Mouse (Mus musculus) mature B cell (primary cell): Measurements from ENCODE around the gene Pik3cb.

Source experiments
- in situ Hi-C: fragments of 300-500 bp; cut with MboI; formaldehyde crosslinking; loops from 2 replicates; pipeline ENCODE4 v1.14.3; 2019

The Pik3cb gene

DNA sequence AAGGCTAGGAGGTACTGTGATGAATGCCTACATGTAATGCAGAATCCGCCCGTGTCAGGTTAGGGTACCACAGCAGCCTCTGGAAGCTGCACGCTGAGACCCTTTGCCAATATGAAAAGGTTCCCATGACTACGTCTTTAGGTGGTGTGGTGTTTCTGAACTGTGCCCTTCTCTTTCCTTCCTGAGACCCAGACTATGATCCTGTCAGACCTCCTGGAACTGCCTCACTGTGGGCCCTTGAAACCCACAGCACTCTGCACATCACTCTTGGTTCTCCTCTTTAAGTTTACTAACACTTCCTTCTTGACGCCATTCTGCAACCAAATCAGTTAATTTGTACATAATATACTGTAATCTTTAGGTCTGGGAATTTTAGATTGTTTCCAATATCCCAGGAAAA lies 58.7 kb downstream of the Pik3cb start:
- in situ Hi-C loops, result no loop called here

DNA sequence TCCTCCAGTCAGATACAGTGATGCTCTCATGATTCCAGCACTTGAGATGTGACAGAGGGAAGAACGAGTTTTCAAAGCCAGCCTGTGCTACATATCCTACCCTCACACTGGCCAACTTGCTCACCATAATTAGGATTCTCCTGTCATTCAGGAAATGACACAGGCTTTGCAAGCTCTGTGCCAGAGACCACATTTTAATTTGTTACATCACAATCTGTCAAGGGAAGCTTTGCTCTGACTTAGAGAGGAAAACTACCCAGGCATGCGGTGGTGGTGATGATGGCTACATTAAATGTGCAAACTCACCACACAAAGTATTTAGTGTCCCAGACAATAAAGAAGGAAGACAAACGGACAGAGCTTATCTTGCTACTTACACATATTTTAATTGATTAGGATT lies 59.1 kb downstream of the Pik3cb start:
- in situ Hi-C loops, result no loop called here

DNA sequence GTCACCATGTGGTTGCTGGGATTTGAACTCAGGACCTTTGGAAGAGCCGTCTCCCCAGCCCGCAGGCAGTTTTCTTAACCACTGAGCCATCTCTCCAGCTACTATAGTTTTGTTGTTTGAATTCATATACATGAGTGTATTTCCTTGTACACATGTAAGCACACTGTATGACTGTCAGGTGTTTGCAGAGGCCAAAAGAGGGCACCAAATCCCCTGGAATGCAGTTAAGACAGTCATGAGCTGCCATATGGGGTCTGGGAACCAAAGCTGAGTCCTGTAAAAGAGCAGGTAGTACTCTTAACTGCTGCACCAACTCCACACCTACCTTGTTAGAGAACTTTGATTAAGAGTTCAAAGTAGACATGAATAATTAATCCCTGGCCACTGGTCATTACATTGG lies 59.8 kb downstream of the Pik3cb start:
- in situ Hi-C loops, result no loop called here

DNA sequence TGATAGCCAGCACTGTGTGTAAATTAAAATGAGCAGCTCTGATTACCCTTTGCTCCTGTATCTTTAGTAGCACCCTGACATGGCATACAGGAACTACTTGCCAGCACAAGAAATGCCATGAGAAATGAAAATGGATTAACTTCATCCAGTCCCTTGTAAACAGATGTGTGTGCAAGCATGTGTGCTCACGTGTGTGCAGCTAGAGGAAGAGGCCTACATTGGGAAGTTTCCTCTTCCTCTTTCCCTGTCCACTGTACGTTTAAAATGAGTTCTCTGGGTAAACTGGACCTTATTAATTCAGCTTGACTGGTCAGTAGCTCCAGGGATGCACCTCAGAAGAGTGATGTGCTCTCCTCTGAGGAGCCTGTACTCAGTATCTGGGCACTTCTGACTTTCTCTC lies 66.0 kb downstream of the Pik3cb start:
- in situ Hi-C loops, result loop anchor here (25.0 kb wide), 1 partner anchor 163 kb away; the partner anchor contains the start of genes Cep70 and Faiml

DNA sequence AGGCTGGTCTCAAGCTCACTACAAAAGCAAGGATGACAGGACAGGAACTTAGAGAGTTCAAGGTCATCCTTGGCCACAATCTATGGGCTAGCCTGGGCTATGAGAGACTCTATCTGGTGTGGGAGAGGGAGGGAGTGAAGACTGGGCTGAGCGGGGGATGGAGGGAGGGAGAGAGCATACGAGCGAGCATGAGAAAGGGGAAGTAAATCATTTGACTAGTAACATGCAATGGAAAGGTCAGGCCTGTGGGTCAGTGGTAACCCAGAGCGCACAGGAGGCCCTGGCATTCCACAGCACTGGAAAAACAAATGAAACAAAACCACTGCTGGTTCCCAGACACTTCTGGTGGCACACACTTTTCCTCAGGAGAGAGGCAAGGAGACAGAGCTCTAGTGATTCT lies 67.9 kb downstream of the Pik3cb start:
- in situ Hi-C loops, result loop anchor here (25.0 kb wide), 1 partner anchor 165 kb away; the partner anchor contains the start of genes Cep70 and Faiml

DNA sequence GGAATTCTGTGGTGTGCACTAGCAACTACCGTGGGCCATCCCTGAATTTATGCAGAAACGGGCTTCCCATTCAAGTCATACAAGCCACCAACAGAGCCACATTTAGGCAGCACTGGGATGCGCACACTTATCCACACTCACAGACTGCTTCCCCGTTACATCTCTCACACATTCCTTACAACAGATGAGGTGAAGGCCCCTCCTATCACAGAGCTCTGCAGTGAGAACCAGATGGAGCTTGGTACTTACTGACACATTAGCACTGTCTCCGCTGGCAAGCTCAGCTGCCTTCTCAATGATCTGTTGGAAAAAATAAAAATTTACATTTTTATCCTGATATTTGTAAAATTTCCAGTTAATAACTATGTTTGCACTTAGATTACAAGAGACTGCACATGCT lies 75.1 kb downstream of the Pik3cb start:
- in situ Hi-C loops, result loop anchor here (25.0 kb wide), 1 partner anchor 172 kb away; the partner anchor contains the start of genes Cep70 and Faiml

DNA sequence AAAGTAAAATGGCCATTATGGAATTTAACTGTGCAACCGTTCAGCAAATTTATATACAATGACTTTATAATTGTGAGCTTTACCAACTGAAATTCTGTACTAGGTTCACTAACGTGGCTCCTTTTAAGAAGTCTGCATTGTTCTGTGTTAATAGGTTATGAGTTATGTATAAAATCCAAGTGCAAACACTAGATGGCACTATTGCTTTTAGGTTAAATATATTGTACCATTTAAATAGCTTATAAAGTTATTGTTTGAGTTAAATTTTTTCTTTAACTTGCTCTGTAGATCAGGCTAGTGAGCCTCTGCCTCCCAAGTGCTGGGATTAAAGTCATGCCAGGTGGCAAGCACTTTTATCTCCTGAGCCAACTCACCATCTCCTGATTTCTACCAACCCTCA lies 76.2 kb downstream of the Pik3cb start:
- in situ Hi-C loops, result loop anchor here (25.0 kb wide), 1 partner anchor 173 kb away; the partner anchor contains the start of genes Cep70 and Faiml

DNA sequence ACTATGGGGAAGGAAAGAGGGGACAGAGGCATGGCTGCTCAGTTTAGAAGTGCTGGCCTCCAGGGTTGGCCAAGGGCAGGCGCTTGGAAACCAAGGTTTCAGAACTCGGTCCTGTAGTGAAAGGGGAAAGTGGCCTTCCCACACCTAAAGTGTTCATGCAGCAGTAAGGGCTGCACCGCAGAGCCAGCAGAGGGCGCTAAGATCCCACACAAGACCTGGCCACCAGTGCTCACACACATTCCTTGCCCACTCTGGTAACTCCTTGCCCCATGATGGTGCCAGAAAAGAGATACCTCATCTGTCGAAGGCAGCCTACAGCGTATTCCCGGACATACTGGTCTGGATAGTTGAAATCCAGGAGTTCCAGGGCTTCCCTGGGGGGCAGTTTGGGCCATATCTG lies 77.9 kb downstream of the Pik3cb start:
- in situ Hi-C loops, result loop anchor here (25.0 kb wide), 1 partner anchor 175 kb away; the partner anchor contains the start of genes Cep70 and Faiml

DNA sequence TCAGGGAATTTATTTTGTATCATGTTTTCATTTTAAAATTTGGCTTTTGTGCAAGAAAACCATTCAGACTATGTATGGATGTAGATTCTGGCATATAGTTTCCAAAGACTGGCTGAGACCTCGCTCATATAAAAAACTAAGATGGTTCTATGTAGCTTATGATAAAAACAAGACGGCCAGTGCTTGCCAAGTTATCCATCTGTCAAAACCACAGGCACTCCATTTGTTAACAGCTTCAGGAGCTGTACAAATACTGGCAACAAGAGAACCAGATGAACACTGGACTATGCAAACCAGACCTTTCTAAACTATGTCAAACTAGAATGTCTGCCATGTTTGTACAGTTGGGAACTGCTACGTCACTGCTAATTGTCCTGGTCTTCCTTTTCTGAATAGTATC lies 82.7 kb downstream of the Pik3cb start:
- in situ Hi-C loops, result loop anchor here (10.0 to 25.0 kb wide), 2 partner anchors 180 to 317 kb away; partner anchors contain the start of genes Cep70 and Faiml

DNA sequence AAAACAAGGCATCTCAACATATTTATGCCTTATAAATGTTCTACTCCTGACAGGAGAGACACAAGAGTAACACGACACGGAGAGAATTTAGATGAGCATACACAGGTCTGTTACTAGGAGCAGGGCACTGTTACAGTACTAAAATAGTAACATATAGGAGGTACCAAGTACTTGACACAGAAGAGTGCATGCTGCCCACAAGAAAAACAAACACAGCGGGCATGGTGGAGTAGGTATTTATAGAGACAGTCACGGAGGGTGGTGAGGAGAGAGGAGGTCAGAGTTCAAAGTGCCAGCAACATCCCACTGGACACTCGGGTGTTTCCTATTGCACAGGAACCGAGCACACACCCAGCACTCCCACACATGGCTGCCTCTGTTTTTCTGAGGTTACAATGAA lies 90.7 kb downstream of the Pik3cb start:
- in situ Hi-C loops, result loop anchor here (10.0 to 25.0 kb wide), 2 partner anchors 188 to 325 kb away; partner anchors contain the start of genes Cep70 and Faiml

DNA sequence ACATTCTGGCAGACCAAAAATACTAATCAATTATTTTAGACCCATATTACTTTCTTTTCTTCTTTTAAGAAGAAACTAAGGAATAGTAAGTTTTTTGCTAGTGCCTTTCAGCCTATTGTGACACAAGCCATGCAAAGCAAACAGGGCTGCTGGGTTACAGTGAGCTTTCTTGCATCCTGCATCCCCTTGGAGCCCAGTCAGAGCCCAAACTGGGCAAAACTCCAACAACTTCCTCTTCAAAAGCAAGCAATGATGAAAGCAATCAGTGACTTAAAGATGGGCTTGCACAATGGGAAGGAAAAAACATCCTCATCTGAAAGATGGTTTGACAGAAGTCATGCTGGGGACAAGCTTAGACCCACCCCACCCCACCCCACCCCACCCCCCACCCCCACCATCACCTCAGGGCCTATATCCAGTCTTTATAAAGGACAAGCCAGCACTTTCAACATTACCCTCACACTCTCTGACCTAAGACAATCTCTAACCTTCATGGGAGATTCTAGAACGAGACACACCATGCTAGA lies 91.6 kb downstream of the Pik3cb start:
- in situ Hi-C loops, result no loop called here

DNA sequence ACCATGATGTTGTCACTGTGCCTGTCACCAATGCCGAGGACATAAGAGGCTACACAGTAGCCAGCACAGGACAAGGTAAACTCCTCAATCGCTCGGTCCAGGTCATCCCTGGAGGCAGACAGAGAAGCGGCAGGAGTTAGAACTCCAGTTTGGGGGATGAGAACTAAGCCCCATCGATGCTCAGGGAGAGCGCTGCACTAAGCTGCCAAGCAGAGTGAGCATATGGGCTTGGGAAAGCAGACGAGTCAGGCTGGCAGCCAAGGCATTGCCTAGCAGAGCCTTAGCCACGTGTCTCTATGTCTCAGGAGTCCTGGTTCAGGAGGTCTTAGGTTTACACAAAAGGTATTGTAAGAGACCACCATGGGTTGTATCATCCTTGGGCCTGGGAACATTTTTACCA lies 95.7 kb downstream of the Pik3cb start:
- in situ Hi-C loops, result no loop called here

DNA sequence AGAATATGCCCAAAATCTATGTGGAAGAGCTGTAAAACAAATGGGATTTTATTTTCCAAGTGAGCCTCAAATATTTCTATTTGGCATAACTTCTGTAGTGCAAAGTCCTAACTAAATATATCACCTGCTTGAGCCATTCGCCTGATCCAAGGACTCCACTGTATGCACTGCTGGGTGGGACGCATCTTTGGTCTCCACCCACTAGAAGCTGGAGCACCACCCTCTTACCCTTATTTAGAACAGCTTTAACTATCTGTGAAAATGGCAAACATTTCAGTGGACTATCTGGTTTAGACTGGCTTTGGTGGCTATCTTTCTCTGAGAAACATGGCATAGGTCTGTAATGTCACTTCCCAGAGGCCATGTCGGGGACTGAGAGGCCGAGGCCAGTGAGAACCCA lies 97.8 kb downstream of the Pik3cb start:
- in situ Hi-C loops, result no loop called here

DNA sequence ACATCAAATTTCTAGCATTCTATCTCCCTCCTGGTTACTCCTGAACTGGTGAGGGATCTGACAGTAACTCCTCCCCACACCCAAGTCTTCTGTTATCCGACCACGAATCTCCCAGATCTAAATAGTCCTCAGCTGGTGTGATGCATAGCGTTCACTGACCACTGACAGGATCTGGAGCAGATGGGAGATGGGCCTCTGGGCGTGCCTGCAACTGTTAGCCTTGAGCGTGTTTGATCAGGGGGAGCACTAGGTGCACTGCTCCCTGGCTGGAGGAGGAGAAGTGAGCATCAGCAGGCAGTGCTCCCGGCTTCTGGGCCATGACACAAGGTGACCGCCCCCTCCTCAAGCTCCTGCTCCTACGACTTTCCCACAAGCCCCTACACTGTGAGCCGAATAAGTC lies 98.4 kb downstream of the Pik3cb start:
- in situ Hi-C loops, result no loop called here

DNA sequence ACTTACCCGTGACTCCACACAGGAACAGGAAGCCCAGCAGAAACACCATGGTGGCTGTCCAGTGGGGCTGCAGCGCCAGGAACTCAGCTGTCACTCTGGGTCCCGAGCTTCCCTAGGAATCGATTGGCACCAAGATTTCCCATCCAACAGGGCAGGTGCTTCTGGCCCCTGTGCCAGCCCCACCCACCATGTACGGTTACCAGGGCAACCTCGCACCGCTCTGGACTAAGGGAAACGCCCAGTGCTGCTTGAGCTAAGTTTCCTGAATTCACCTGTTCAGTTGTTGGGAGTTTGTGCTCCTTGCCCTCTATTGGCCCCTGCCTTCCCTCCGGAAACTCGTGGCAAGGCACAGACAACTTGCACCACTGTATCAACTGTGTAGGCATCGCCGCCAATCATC lies 104.8 kb downstream of the Pik3cb start, which contains the start of gene Gm1123:
Gene Gm1123 (minus strand): TSS at position 141 of the 400 bp plus-strand sequence.
- in situ Hi-C loops, result no loop called here

DNA sequence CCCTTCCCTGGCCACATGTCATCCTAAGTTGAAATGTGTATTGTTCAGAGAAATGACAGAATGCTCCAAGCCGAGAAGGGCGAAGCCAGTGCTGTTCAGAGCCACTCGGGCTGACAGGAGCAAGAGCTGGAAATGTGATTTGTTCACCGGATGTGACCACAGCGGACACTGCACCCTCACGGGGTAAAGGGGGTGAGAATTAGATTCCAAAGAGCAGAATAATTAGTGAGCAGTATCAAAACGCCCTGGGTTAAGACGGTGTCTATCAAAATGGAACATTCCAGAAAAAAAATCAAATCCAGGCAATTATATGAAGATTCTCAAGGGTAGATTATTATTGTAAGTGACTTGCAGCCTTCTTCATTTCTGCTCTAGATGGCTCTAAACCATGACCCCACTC lies 106.3 kb downstream of the Pik3cb start:
- in situ Hi-C loops, result no loop called here

DNA sequence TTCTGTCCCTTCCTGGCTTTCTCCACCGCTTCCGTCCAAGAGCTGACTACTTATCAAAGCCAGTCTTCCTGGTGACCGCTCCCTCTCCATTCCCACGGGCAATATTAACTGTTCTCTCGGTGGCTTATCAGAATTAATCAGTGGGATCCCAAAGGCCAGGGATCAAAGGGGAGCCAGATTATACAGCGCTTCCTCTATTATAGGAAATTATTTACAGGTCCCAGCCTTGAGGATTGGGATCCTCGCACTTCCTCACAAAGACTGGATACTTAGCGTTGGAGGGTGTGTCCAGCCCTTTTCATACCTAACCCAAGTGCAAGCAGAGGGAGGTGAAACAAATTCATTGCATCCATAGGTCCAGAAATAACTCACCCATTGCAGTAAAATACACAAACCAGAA lies 108.4 kb downstream of the Pik3cb start:
- in situ Hi-C loops, result no loop called here

DNA sequence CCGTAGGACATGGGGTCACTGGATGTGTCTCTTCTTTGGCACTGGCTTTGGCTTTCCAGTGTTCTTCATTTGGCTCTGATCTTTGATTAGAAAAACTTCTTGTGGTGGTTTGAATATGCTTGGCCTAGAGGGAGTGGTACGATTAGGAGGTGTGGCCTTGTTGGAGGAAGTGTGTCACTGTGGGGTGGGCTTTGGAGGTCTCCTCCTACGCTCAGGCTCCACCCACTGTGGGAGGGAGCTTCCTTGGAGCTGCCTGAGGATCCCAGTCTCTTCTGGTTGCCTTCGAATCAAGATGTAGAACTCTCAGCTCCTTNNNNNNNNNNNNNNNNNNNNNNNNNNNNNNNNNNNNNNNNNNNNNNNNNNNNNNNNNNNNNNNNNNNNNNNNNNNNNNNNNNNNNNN lies 118.7 kb downstream of the Pik3cb start:
- in situ Hi-C loops, result no loop called here

DNA sequence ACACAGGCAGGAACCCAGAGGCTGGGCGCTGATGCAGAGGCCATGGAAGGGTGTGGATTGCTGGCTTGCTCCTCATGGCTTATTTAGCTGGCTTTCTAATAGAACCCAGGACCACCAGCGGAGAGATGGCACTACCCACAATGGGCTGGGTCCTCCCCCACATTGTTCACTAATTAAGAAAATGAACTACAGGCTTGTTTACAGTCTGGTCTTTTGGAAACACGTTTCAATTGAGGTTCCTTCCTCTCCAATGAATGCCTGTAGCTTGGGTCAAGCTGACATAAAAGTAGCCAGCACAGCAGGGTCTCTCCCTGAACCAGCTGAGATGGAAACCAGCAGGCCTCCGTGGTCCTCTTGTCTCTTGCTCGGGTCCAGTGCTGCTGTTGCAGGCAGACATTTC lies 119.3 kb downstream of the Pik3cb start:
- in situ Hi-C loops, result no loop called here

DNA sequence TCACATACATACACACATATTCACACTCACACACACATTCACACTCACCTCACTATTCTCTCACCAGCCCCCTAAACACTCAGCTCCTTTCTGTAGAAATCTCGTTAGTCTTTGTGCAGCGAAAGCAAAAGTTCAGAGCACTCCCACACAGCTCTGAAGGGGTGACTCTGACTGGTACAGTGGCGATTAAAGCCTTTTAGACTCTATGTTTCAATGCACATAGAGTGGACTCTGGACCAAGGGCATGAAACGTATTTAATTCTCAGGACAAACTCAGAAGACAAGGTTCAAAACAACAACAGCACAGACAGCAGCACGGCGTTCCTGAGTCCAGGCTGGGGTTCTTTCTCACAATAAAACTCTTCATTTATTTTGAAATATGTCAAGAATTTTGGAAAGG lies 122.7 kb downstream of the Pik3cb start:
- in situ Hi-C loops, result no loop called here

DNA sequence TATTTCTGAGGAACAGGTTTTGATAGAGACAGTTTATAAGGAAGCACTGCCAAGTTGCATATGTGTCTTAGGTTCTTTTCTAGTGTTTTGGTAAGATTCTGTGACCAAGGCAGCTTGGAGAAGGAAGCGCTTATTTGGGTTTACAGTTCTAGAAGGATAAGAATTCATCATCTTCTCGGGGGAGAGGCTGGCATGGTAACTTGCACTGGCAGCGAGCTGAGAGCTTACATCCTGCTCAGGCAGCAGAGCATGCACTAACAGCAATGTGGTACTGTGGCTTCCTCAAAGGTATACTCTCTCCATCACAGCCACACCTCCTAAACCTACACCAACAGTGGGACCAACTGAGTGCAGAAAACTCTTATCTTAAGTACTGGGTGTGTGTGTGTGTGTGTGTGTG lies 123.7 kb downstream of the Pik3cb start:
- in situ Hi-C loops, result no loop called here

DNA sequence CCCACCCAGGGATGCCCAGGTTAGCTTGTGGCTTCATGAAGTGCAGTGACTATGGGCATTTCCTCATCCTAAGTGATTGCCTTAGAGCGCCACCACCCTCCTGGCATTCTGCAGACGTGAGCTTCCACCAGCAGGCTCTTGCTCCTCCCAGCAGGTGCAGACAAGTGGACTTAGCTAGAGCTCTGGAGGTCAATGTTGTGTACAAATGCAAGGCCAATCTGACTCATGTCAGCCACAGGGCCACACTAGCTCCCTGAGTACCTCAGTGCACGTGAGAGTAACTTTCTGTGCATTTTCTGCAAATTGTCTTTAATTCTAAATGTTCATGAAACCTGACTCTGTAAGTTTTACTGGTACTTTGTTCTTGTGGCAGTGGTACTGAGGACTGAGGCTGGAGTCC lies 124.1 kb downstream of the Pik3cb start:
- in situ Hi-C loops, result no loop called here

DNA sequence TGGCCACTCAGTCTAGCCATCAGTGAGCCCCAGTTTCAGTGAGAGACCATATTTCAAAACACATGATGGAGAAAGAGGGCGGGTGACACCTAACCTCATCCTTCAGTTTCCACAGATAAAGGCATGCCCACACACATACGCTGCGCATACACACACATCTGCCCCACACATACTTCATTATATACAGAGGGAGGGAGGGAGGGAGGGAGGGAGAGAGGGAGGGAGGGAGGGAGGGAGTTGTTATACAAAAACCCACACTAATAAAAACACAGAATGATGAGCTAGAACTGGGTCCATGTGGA lies 130.6 kb downstream of the Pik3cb start:
- in situ Hi-C loops, result no loop called here
